Mouse (Mus musculus) MEL (cell line): ENCODE measurements at regions not wholly inside any gene's neighbourhood (a gene's known extent, or its start where the extent isn't known, plus 50 kb on each side); places are given as distances from the start of the nearest gene placed in this dataset.

Source experiments
- DNase-seq: peaks from one replicate; pipeline ENCODE4 v3.0.0; 2011; ENCODE audit warnings: low read depth, low spot score
- H3K27ac ChIP-seq: 2 replicates; pipeline ENCODE4 v1.5.1; 2012; ENCODE audit warnings: low read depth, mild to moderate bottlenecking, control low read depth, low read length, moderate library complexity; ENCODE audit not compliant: control insufficient read depth
- H3K27me3 ChIP-seq, 2 experiments: fragments of 150-350 bp in 1 of 2; sonication (generic) in 1 of 2; 2 replicates each; pipeline ENCODE4 v1.6.1; 2012; ENCODE audit warnings: low read length in 2 of 2, mild to moderate bottlenecking in 2 of 2, improper control_type of control experiment in 1 of 2, moderate library complexity in 1 of 2; ENCODE audit not compliant: insufficient read depth in 2 of 2, control insufficient read depth in 1 of 2
- H3K36me3 ChIP-seq, 2 experiments: 2 replicates each; pipeline ENCODE4 v1.6.1; 2012 to 2014; ENCODE audit warnings: low read length in 2 of 2, improper control_type of control experiment in 1 of 2, inconsistent platforms in 1 of 2, mild to moderate bottlenecking in 1 of 2; ENCODE audit not compliant: insufficient read depth in 2 of 2, control insufficient read depth in 1 of 2
- H3K4me1 ChIP-seq, 2 experiments: fragments of 150-350 bp in 1 of 2; sonication (generic) in 1 of 2; 2 replicates each; pipeline ENCODE4 v1.6.1; 2012; ENCODE audit warnings: low read length in 2 of 2, improper control_type of control experiment in 1 of 2, mild to moderate bottlenecking in 1 of 2; ENCODE audit not compliant: insufficient read depth in 2 of 2, control insufficient read depth in 1 of 2
- H3K4me3 ChIP-seq, 2 experiments: fragments of 150-350 bp in 1 of 2; sonication (generic) in 1 of 2; 2 replicates each; pipeline ENCODE4 v1.5.1; 2012; ENCODE audit warnings: low read depth in 2 of 2, low read length in 2 of 2, mild to moderate bottlenecking in 2 of 2, moderate library complexity in 2 of 2, control low read depth in 1 of 2, improper control_type of control experiment in 1 of 2; ENCODE audit not compliant: control insufficient read depth in 1 of 2, insufficient read depth in 1 of 2
- H3K79me2 ChIP-seq: 2 replicates; pipeline ENCODE4 v1.6.1; 2012; ENCODE audit warnings: mild to moderate bottlenecking, low read length, moderate library complexity; ENCODE audit not compliant: control insufficient read depth, poor library complexity, insufficient read depth
- H3K9ac ChIP-seq: 2 replicates; pipeline ENCODE4 v1.6.1; 2012; ENCODE audit warnings: low read depth, mild to moderate bottlenecking, control low read depth, low read length, moderate library complexity; ENCODE audit not compliant: control insufficient read depth, poor library complexity, severe bottlenecking
- H3K9me3 ChIP-seq: fragments of 150-350 bp; sonication (generic); replicated peaks from 2 replicates; pipeline ENCODE4 v1.6.1; 2012; ENCODE audit warnings: mild to moderate bottlenecking, low read length, improper control_type of control experiment, moderate library complexity; ENCODE audit not compliant: insufficient read depth
- BHLHE40 ChIP-seq: IDR thresholded peaks from 2 replicates; pipeline ENCODE4 v1.6.1; 2012; ENCODE audit warnings: low read depth, mild to moderate bottlenecking, inconsistent platforms, low read length, improper control_type of control experiment, borderline replicate concordance
- CHD1 ChIP-seq: IDR thresholded peaks from 2 replicates; pipeline ENCODE4 v1.6.1; 2012; ENCODE audit warnings: low read depth, mild to moderate bottlenecking, inconsistent platforms, low read length, improper control_type of control experiment
- CTCF ChIP-seq, 3 experiments: IDR thresholded peaks in 2 of 3; conservative IDR thresholded peaks in 1 of 3; 2 replicates each; pipeline ENCODE4 v1.5.1; 2011 to 2012; ENCODE audit warnings: low read length in 3 of 3, low read depth in 2 of 3, mild to moderate bottlenecking in 2 of 3, improper control_type of control experiment in 1 of 3, inconsistent platforms in 1 of 3, mixed read lengths in 1 of 3, moderate library complexity in 1 of 3; ENCODE audit not compliant: control insufficient read depth in 1 of 3, insufficient read depth in 1 of 3, poor library complexity in 1 of 3, severe bottlenecking in 1 of 3
- E2F4 ChIP-seq: IDR thresholded peaks from 2 replicates; pipeline ENCODE4 v1.6.1; 2011; ENCODE audit warnings: low read depth, low read length, improper control_type of control experiment, borderline replicate concordance
- EP300 ChIP-seq, 2 experiments: IDR thresholded peaks; 2 replicates each; pipeline ENCODE4 v1.6.1; 2011; ENCODE audit warnings: improper control_type of control experiment in 2 of 2, low read length in 2 of 2, low read depth in 1 of 2, mild to moderate bottlenecking in 1 of 2
- GABPA ChIP-seq: IDR thresholded peaks from 2 replicates; pipeline ENCODE4 v1.6.1; 2012; ENCODE audit warnings: low read depth, mild to moderate bottlenecking, inconsistent platforms, low read length, improper control_type of control experiment, moderate library complexity
- JUND ChIP-seq: IDR thresholded peaks from 2 replicates; pipeline ENCODE4 v1.6.1; 2011; ENCODE audit warnings: low read depth, mild to moderate bottlenecking, improper control_type of control experiment, low read length
- KAT2A ChIP-seq: conservative IDR thresholded peaks from 2 replicates; pipeline ENCODE4 v1.6.1; 2012; ENCODE audit warnings: low read depth, low read length, improper control_type of control experiment, inconsistent platforms
- MAZ ChIP-seq: IDR thresholded peaks from 2 replicates; pipeline ENCODE4 v1.6.1; 2012; ENCODE audit warnings: low read depth, mild to moderate bottlenecking, inconsistent platforms, low read length, improper control_type of control experiment
- MXI1 ChIP-seq: IDR thresholded peaks from 2 replicates; pipeline ENCODE4 v1.6.1; 2011; ENCODE audit warnings: mild to moderate bottlenecking, low read depth, low read length, improper control_type of control experiment
- MYC ChIP-seq: IDR thresholded peaks from 2 replicates; pipeline ENCODE4 v1.6.1; 2011; ENCODE audit warnings: low read depth, mild to moderate bottlenecking, low read length, improper control_type of control experiment, moderate library complexity
- NRF1 ChIP-seq: IDR thresholded peaks from 2 replicates; pipeline ENCODE4 v1.6.1; 2014; ENCODE audit warnings: low read depth, mild to moderate bottlenecking, inconsistent platforms, low read length, improper control_type of control experiment, moderate library complexity; ENCODE audit not compliant: poor library complexity, insufficient read depth, severe bottlenecking
- POLR2A ChIP-seq, 2 experiments: IDR thresholded peaks; 2 replicates each; pipeline ENCODE4 v1.6.1; 2011 to 2012; ENCODE audit warnings: low read length in 2 of 2, mild to moderate bottlenecking in 2 of 2, control low read depth in 1 of 2, improper control_type of control experiment in 1 of 2, low read depth in 1 of 2, moderate library complexity in 1 of 2; ENCODE audit not compliant: control insufficient read depth in 1 of 2, insufficient read depth in 1 of 2, poor library complexity in 1 of 2
- POLR2AphosphoS2 ChIP-seq: IDR thresholded peaks from 2 replicates; pipeline ENCODE4 v1.6.1; 2011; ENCODE audit warnings: low read length, improper control_type of control experiment
- SMC3 ChIP-seq: IDR thresholded peaks from 2 replicates; pipeline ENCODE4 v1.6.1; 2011; ENCODE audit warnings: low read depth, low read length, improper control_type of control experiment
- TBP ChIP-seq: IDR thresholded peaks from 2 replicates; pipeline ENCODE4 v1.8.0; 2011; ENCODE audit warnings: low read depth, low read length, improper control_type of control experiment
- UBTF ChIP-seq: IDR thresholded peaks from 2 replicates; pipeline ENCODE4 v1.6.1; 2012; ENCODE audit warnings: low read depth, mild to moderate bottlenecking, inconsistent platforms, low read length, improper control_type of control experiment, moderate library complexity, borderline replicate concordance; ENCODE audit not compliant: insufficient read depth
- USF2 ChIP-seq, 2 experiments: IDR thresholded peaks; 2 replicates each; pipeline ENCODE4 v1.6.1; 2011 to 2012; ENCODE audit warnings: improper control_type of control experiment in 2 of 2, low read length in 2 of 2, borderline replicate concordance in 1 of 2, inconsistent platforms in 1 of 2, low read depth in 1 of 2, mild to moderate bottlenecking in 1 of 2; ENCODE audit not compliant: insufficient read depth in 1 of 2

DNA sequence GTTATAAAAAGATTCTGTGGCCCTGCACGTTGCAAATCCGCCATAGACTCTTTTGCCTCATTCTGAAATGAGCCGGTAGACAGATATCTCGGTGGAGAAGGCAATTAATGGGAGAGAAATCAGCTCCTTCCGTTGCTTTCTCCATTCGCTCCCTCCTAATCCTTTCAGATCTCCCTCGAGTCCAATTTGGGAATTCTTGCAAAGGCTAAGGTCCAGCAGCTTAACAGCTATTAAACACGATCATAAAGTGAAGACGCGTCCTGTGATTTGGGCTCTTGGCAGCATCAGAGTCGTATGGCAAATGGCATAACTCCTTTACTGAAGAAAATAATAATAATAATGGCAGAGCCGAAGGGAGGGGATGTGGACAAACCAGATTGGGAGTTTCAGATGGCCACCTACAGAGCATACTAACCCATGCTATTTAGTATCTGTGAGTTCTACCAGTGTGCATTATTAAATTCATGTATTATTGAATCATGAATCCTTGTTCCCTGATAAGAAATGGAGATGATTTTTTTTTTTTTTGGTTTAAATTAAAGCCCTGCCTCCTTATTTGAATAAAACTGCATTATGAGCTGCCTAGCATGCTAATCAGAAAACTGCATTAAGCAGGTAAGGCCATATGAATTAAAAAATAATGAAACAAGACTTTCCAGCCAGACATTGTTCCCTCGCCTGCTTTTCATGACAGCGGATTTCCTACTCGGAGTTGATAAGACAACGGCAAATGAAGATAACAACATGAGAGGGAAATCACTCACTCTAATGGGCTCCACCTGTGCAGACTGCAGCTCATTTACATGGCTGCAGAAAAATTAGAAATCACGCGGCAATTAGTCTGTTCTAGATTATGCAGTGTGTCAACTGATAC is 246.2 kb upstream of the Meis1 start:
- Histone ChIP-seq H3K27me3 (peaks cover 3 to 22% of the 10 kb centered on the region in 2 experiments), H3K9me3 (no peaks in the 10 kb centered on the region), H3K9ac (no peak overlapping the region)
- TF ChIP-seq POLR2AphosphoS2 (no peak), MXI1 (no peak), CHD1 (no peak)
- TF ChIP-seq, all 39 proteins: peak for 0
- no peaks in the 10 kb centered on the region for H3K4me1 ChIP-seq
- no peak overlapping the region for H3K27ac ChIP-seq
- H3K4me3 ChIP-seq, result no peak overlapping the region
- H3K79me2 ChIP-seq, result no peaks in the 10 kb centered on the region
- no peaks in the 10 kb centered on the region for H3K36me3 ChIP-seq
- no peak for DNase-seq

DNA sequence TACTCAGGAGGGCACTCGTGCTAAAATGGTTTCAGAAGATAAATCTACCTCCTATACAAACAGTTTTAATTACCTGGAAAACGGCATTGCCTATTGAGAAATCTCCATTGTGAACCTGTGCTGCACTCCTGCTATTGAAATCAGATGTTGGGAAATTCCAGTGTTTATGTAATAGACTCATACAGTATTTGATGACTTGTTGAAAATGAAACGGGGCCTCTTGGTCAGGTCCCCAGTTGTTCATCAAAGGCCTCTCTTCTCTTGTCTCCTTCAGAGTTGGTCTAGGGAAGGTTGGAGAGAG is 246.8 kb upstream of the Meis1 start:
- Histone ChIP-seq H3K4me1 (no peaks in the 10 kb centered on the region), H3K79me2 (no peaks in the 10 kb centered on the region), H3K27me3 (peaks cover 3 to 22% of the 10 kb centered on the region in 2 experiments), H3K9ac (no peak overlapping the region), H3K9me3 (no peaks in the 10 kb centered on the region), H3K36me3 (no peaks in the 10 kb centered on the region), H3K4me3 (no peak overlapping the region)
- no peak for DNase-seq
- TF ChIP-seq BHLHE40 (no peak), KAT2A (no peak), CHD1 (no peak), POLR2A (IDR thresholded peaks at IDR 0.05; ENCODE audit: control insufficient read depth in 1 of 2, insufficient read depth in 1 of 2, low read depth in 1 of 2, low read length in 2 of 2, poor library complexity in 1 of 2) (no peak), USF2 (IDR thresholded peaks at IDR 0.05; ENCODE audit: borderline replicate concordance in 1 of 2, insufficient read depth in 1 of 2, low read depth in 1 of 2, low read length in 2 of 2) (no peak), EP300 (IDR thresholded peaks at IDR 0.05; ENCODE audit: low read depth in 1 of 2, low read length in 2 of 2) (no peak)
- TF ChIP-seq, all 39 proteins: peak for 0
- no peak overlapping the region for H3K27ac ChIP-seq

DNA sequence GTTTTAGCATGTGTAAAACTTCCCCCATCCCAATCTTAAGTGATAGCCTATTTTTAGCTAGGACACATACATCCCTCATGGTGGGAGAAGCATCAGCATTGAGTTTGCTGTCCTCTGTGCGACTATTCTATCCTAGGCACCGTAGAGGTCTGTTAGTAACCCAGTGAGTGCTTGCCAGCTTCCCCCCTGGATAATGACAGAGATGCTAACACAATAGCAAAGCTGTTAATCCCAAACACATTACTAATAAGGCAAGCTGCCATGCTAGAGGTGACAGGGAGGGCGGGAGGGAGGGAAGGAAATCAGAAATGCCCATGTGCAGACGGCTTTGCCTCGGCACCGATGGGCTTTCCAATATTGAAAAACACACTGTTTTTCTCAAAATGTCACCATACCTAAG is 272.2 kb upstream of the Meis1 start:
- H3K4me1 ChIP-seq, result no peaks in the 10 kb centered on the region
- H3K27ac ChIP-seq, result no peak overlapping the region
- no peaks in the 10 kb centered on the region for H3K79me2 ChIP-seq
- no peaks in the 10 kb centered on the region for H3K36me3 ChIP-seq
- H3K9me3 ChIP-seq, result no peaks in the 10 kb centered on the region
- no peak overlapping the region for H3K4me3 ChIP-seq
- no peak for TF ChIP-seq TBP
- TF ChIP-seq NRF1, result no peak
- no peak for TF ChIP-seq KAT2A
- no peak for TF ChIP-seq CTCF (IDR thresholded peaks at IDR 0.05 in 2 of 3, conservative IDR thresholded peaks at IDR 0.05 in 1 of 3; ENCODE audit: control insufficient read depth in 1 of 3, insufficient read depth in 1 of 3, low read depth in 2 of 3, low read length in 3 of 3, poor library complexity in 1 of 3, severe bottlenecking in 1 of 3)
- TF ChIP-seq UBTF, result no peak
- no peak for TF ChIP-seq GABPA
- no peak for TF ChIP-seq POLR2AphosphoS2
- no peak for TF ChIP-seq MYC
- TF ChIP-seq SMC3, result no peak
- TF ChIP-seq JUND, result no peak
- no peak for TF ChIP-seq E2F4
- TF ChIP-seq MAZ, result no peak
- peaks cover 10 to 18% of the 10 kb centered on the region in 2 experiments for H3K27me3 ChIP-seq
- DNase-seq, result no peak
- no peak overlapping the region for H3K9ac ChIP-seq
